Mouse (Mus musculus) heart, embryonic 16.5 days (tissue): ENCODE measurements around the gene Ctsm. TPM values are rescaled to one million over a fixed set of nuclear protein-coding genes. Genes with fewer than 3 reads are reported as not detected.
"Not testable (repeated sequence)": the region's sequence is repeated elsewhere in the genome, so short reads cannot be mapped to it uniquely, and the experiment has no call there.

Experiments
- ATAC-seq: fragments of 200-750 bp; cut with Nextera tagmentation; replicated peaks from 2 replicates; pipeline ENCODE4 v1.8.0; 2017; ENCODE audit warnings: moderate number of reproducible peaks; ENCODE audit not compliant: insufficient read depth, low FRiP score; ENCODE audit errors: extremely low read depth
- H3K27ac ChIP-seq: fragments of 300-500 bp; sonication (generic); 2 replicates; pipeline ENCODE4 v1.5.1; 2014; ENCODE audit warnings: mild to moderate bottlenecking, low read length, control low read depth, moderate library complexity
- H3K27me3 ChIP-seq: fragments of 300-500 bp; sonication (generic); 2 replicates; pipeline ENCODE4 v1.6.1; 2014; ENCODE audit warnings: low read length, mixed read lengths; ENCODE audit not compliant: control insufficient read depth, insufficient read depth
- H3K36me3 ChIP-seq: fragments of 300-500 bp; sonication (generic); 2 replicates; pipeline ENCODE4 v1.6.1; 2014; ENCODE audit not compliant: control insufficient read depth, insufficient read depth
- H3K4me1 ChIP-seq: fragments of 300-500 bp; sonication (generic); 2 replicates; pipeline ENCODE4 v1.6.1; 2014; ENCODE audit warnings: low read length, mixed read lengths; ENCODE audit not compliant: control insufficient read depth, insufficient read depth
- H3K4me2 ChIP-seq: fragments of 300-500 bp; sonication (generic); 2 replicates; pipeline ENCODE4 v1.6.1; 2014; ENCODE audit warnings: low read depth, mild to moderate bottlenecking, control low read depth, low read length
- H3K4me3 ChIP-seq: fragments of 300-500 bp; sonication (generic); 2 replicates; pipeline ENCODE4 v1.5.1; 2014; ENCODE audit warnings: mild to moderate bottlenecking, control low read depth, low read length
- H3K9ac ChIP-seq: fragments of 300-500 bp; sonication (generic); 2 replicates; pipeline ENCODE4 v1.6.1; 2014; ENCODE audit warnings: low read length, control low read depth
- H3K9me3 ChIP-seq: fragments of 300-500 bp; sonication (generic); replicated peaks from 2 replicates; pipeline ENCODE4 v1.6.1; 2016; ENCODE audit warnings: low read length; ENCODE audit not compliant: control insufficient read depth
- WGBS: fragments of 180-500 bp; shearing (Covaris S2); extraction: QIAGEN DNeasy Blood & Tissue Kit; methylation state at CpG from one replicate; pipeline ENCODE4 v1.1.7; 2014; 5-methylcytosine and 5-hydroxymethylcytosine counted together
- polyA plus RNA-seq: library from polyadenylated mRNA; unstranded; fragments of >200 nt; fragmentation: Nextera tagmentation; extraction: Ambion mirVana; gene quantifications from 2 replicates; pipeline ENCODE4 v1.2.1, GENCODE M21; 2015

The Ctsm gene
- not detected in 2 replicates for polyA plus RNA-seq

GRCm38 (mm10) chr13:61541631-61542030 lies at the start of gene Ctsm:
Gene Ctsm (minus strand): TSS chr13:61541839.
- Histone ChIP-seq H3K36me3 (no peaks in the 10 kb centered on the region), H3K9me3 (peaks cover 5% of the 10 kb centered on the region), H3K27me3 (no peaks in the 10 kb centered on the region), H3K4me3 (no peak within 1 kb of the TSS), H3K9ac (no peak within 1 kb of the TSS), H3K4me1 (no peaks in the 10 kb centered on the region), H3K4me2 (no peak within 1 kb of the TSS), H3K27ac (no peak within 1 kb of the TSS)
- WGBS, result 57% methylated on average over 4 of the region's 4 CpGs
- no peak for ATAC-seq

GRCm38 (mm10) chr13:61570027-61570426 lies 28.4 kb upstream of the Ctsm start, which contains the start of gene Cts3:
Gene Cts3 (minus strand): TSS chr13:61570127.
- H3K27me3 ChIP-seq, result no peaks in the 10 kb centered on the region
- H3K36me3 ChIP-seq, result no peaks in the 10 kb centered on the region
- H3K9me3 ChIP-seq, result peaks cover 8% of the 10 kb centered on the region
- no peak within 1 kb of the TSS for H3K4me2 ChIP-seq
- no peak within 1 kb of the TSS for H3K9ac ChIP-seq
- no peak within 1 kb of the TSS for H3K4me3 ChIP-seq
- H3K4me1 ChIP-seq, result no peaks in the 10 kb centered on the region
- H3K27ac ChIP-seq, result no peak within 1 kb of the TSS
- no peak for ATAC-seq

GRCm38 (mm10) chr13:61568074-61568473 lies 26.4 kb upstream of the Ctsm start, which contains the start of gene Gm49352:
Gene Gm49352 (minus strand): TSS chr13:61568174.
- not testable (repeated sequence) for H3K27me3 ChIP-seq, ATAC-seq

More at GRCm38 (mm10) chr13:61568074-61568473, 26.4 kb upstream of the Ctsm start, which contains the start of gene Gm49352:
- not testable (repeated sequence) for H3K4me2 ChIP-seq, H3K9ac ChIP-seq, H3K4me3 ChIP-seq, H3K9me3 ChIP-seq, H3K27ac ChIP-seq, H3K36me3 ChIP-seq, H3K4me1 ChIP-seq
- 33% methylated on average over 1 of the region's 1 CpGs for WGBS

Other genes starting within 250 kb of the Ctsm start
- not detected in 2 replicates for gene Cts7, start 183.6 kb downstream of the Ctsm start, polyA plus RNA-seq
- gene Gm49352, start 26.3 kb upstream of the Ctsm start, polyA plus RNA-seq, result not detected in 2 replicates
- gene Cts3, start 28.3 kb upstream of the Ctsm start, polyA plus RNA-seq, result not detected in 2 replicates